Mouse (Mus musculus) right cerebral cortex, postnatal 10 days (tissue): ENCODE results near the gene Cxcl3.
"Not testable (repeated sequence)": the region's sequence is repeated elsewhere in the genome, so short reads cannot be mapped to it uniquely, and the experiment has no call there.

Source experiments
- DNase-seq, 2 experiments: peaks; one replicate each; pipeline ENCODE4 v3.0.0; 2021; ENCODE audit warnings: low spot score in 2 of 2

The Cxcl3 gene

DNA sequence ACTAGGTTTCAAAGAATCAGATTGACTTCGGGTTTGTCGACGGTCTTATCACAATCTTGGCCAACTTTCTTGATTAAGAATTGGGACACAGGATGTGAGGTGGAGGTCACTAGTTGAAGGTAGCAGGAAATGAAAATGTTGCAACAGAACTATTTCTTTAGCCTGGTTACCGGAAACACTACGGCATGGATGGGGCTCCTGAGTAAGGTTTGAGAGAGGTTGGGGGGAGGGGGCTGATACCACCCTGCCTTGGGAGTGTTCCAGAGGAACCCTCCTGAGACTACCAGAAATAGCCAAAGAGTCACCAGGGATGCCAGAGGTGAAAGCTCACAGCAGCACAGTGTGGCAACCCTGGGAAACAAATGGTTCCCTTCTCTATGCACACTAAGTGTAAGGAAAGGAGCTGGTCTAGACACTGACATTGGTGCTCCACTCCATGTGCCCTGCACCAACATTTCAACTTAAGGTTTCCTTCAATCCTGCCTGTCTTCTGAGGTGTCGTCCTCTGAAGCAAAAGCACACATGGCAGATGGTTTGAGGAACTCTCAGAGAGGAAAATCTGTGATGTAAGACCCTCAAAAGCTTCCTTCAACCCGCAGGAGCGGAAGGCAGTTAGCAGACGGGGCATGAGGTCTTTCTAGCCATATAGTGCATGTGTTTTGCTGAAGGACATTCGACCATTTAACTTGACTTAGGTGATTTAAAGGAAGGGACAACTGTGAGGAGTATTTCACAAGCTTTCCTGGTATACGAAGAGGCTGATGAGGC is 3.6 kb downstream of the Cxcl3 start:
- no peak for DNase-seq

DNA sequence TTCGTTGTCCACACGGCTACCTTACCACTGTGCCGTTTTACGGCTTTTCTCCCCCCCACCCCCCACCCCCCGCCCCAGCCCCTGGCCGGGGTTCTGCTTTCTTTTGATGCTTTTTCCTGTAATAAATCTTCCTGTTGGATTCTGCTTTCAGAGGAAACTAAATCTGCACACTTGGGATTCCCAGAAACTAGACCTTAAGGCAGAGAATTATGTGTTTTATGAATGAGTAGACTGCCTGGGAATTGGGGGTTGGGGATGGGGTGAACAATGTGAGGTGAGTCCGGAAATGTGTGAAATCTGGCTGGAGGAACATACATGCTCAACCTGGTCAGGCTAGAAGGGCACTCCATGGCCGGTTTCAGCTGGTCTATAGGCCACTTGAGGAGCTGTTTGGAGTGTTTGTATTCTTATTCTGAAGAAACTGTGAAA is 4.2 kb downstream of the Cxcl3 start:
- DNase-seq = no peak

DNA sequence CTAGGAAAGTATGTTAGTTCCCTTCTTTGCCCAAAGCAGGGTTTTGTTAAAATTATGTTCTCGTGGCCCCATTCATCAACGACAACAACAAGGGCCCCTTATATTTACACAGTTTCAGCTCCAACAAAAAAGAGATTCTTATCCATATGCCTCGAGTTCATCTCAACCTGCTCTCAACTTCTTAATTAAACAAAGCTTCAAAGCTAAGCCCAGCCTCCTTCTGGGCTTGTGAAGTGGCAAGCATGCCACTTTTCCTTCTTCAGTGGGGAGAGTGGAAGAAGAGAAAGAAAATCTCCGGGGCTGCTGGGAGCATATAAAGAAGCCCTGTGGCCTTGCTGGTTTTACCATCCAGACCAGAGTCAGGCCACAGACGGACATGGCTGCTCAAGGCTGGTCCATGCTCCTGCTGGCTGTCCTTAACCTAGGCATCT is 8.3 kb downstream of the Cxcl3 start, which contains the start of gene Cxcl15:
TSS of gene Cxcl15 (plus strand) at position 340 of the 431 bp plus-strand sequence.
- DNase-seq = no peak

DNA sequence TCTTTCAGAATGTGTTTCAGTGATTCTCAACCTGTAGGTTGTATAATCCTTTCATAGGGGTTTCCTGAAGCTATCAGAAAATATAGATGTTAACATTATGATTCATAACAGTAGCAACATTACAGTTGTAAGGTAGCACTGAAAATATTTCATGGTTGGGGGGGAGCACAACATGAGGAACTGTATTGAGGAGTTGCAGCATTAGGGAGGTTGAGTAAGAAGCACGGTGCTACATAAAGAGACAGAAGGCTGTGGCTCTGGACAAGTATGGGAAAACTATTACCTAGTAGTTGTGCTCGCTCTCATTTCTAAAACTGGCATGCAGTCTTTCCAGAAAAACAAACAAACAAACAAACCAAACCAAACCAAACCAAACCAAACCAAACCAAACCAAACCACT is 9.5 kb downstream of the Cxcl3 start:
- DNase-seq = not testable (repeated sequence)

DNA sequence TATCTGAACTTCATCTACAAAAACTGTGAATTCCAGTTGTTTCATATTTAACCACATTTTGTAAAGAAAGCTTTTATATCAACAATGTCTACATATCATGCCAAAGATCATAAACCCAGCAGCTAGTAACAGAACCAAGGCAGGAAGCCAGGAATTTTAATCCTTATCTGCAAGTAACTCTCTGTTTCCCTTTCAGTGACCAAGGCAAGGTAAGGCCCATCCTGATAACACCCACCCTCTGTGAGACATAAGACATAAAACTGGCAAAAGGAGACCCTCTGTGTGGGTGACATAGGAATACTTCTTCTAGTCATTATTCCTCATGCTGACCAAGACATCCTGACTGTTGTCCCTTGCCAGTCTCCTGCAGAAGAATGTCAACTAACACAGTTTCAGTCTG is 18.7 kb downstream of the Cxcl3 start:
- DNase-seq = no peak

DNA sequence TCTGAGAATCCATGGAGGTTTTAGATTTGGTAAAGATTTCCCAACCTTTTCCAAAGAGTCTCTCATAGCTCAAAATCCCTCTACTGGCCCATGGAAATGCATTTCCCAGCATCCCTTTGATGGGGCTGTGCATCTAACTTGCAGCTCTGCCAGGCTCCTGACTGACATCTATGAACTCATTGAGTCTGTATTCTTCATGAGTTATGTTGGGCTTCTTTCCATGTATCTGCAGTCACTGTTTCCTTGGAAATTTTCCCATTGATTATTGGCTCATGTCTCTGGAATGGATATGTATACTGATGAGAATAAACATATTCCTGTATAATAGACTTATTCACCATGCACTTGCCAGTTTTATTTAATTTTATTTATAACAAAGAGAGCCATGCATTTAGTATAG is 20.1 kb downstream of the Cxcl3 start:
- no peak for DNase-seq

DNA sequence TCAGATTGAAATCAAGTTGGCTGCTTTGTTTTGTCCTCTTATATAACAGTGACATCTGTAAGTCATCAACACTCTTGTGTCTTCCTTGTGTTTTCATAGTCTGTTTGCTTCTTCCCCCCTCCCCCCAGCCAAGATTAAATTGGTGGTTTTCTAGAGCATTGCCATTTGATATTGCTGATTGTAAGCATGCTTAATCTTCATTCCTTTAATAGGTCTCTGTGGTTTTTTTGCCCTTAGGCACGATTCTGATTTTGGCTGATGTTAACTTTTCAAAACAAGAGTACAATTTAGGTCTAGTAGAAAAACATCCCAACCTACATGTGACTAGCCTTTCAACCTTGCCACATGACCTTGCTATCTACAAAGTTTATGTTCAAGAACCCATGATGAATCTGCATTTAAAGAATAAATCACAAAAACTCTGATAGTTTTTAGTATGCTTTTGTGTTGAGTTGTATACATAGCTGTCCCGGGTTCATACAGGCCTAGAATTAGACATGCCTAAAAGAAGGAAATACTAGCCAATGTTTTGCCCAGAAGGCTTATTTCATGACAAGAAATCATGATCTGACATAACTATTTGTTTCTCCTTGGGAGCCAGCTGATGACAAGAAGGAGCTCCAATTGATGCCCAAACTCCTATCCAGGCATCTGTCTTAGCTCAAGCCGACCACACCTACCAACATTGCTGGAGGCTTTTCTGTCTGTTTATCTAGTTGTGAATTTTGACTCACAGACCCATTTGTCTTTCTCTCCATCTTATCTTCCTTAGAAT is 21.5 kb downstream of the Cxcl3 start:
- no peak for DNase-seq

DNA sequence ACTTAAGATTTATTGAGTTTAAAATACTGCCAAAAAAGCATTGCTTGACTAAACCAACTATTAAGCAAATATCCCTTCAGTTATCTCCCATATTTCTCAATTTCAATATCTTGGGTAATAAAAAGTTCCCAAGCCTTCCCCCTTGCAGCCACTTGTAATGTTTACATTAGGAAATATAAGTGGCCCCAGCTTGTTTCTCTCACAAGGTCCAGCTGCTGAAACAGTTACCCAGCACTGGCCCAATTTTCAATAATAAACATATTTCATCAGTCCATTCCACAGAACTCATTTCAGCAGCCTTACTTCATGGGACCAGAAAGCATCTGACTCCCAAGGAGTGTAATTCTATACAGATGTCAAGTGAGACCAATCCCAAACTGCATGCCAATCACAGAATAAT is 33.9 kb downstream of the Cxcl3 start:
- no peak for DNase-seq

DNA sequence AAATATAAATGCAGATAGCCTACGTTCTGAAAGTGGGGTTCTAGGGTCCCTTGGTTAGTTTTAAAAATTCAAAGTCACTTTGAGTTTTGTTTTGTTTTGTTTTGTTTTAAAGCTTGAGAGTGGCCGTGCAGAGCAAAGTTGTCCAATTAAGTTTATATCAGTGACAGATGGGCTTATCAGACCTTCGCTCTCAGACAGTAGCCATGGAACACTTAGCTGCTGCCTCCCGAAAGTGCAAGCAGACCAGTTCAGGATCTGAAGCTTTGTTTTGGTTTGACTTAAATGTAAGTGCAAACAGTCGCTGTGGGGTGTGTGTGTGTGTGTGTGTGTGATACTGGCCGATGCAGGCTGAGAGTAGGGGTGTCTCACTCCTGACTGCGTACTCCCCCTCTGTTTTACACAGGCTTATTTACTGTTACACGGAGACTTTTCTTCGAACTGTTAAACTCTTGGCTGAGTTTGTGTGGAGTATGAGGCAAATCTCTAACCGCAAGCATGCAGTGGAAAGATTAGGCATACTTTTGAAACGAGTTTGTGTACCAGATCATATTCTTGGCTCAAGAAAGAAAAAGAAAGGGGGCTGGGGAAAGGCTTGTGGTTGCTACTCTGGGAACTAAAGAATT is 46.4 kb downstream of the Cxcl3 start:
- no peak for DNase-seq

DNA sequence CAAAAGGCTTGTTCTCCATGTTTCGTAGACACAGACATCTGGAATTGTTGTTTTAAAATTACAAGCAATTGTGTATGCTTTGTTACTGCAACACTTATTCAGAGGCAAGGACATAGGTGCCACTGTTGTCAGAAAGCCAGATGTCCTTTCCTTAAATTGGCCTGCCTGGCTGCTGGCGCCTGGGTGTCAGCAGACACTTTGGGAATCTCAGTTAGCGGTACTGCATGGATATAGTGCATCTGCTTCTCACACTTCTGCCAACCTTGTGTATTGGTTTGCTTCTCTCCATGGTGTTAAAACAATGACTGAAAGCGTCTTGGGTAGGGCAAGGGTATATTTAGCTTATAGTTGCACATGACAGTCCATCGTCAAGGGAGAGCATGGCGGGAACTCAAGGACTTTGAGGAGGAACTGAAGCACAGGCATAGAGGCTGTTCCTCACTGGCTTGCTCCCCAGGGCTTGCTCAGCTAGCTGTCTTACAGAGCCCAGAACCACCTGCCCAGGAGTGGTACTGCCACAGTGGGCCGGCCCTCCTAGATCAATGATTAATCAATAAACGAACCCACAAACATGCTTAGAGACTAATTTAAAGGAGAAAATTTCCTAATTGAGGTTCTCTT is 47.0 kb downstream of the Cxcl3 start:
- no peak for DNase-seq

DNA sequence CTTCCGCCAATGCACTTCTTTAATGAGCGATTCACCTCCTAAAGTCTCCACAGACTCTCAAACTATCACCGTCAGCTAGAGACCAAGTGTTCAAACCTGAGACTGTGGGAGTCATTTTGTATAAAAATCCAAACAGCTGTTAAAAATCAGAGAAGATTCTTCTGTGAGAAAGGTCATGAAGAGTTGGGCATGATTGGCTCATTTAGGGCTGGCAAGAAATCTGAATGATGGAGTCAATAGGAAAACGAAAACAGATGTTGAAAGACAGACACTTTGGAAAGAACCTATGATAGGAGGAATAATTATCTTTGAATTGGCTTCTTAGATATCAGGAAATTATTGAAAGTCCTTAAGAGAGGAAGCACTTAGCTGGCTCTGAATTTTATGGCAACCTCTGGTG is 48.5 kb downstream of the Cxcl3 start:
- DNase-seq = no peak

DNA sequence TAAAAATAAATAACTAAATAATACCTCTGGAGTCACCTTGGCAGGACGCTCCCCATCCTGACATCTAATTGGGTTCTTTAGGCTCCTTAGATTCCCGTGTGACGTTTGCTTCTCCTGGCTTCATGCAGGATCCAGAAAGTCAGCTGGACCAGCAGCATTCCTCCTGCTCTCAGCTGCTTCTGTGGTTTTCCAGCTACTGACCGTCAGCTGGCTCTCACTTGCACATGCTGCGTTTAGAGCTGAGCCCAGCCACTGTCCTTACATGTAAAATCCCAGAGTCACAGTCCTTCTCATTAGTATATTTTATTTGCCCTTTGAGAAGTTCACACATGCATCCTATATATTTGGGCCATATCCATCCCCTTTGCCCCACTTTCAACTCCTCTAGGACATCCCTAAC is 52.7 kb downstream of the Cxcl3 start:
- DNase-seq = no peak
